Mouse (Mus musculus) embryo, embryonic 10.5 days (tissue): ENCODE results near the gene Zfp628.

Experiments used
- DNase-seq: peaks from one replicate; pipeline ENCODE4 v3.0.0-alpha.2; 2015; ENCODE audit warnings: low spot score

Zfp628 gene

GRCm38 (mm10) chr7:4918681-4919080, 3.7 kb downstream of the Zfp628 start:
- DNase-seq: no peak

- DNase-seq: no peak
These were observed 4.1 kb downstream of the Zfp628 start for GRCm38 (mm10) chr7:4919096-4919495.

DNA sequence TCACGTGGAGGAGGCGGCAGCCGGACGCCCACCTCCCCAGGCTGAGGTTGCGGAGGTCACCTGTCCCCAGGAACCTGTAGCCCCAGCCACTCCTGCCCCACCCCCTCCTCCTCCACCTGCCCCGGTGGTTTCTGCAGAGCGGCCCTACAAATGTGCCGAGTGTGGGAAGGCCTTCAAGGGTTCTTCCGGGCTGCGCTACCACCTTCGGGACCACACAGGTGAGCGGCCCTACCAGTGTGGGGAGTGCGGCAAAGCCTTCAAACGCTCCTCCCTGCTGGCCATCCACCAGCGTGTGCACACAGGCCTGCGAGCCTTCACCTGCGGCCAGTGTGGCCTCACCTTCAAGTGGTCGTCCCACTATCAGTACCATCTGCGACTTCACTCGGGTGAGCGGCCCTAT, 5.0 kb downstream of the Zfp628 start:
- DNase-seq: no peak

DNA sequence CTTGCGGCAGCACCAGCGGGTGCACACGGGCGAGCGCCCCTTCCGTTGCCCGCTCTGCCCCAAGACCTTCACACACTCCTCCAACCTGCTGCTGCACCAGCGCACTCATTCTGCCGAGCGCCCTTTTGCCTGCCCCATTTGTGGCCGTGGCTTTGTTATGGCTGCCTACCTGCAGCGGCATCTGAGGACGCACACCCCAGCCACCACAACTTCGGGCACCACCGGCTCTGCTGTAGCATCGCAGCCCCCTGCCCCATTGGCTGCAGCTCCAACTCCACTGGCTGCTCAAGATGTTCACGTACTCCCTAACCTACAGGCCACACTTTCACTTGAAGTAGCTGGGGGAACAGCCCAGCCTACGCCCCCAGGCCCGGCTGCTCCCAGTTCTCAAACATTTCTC, 5.5 kb downstream of the Zfp628 start:
- DNase-seq: no peak

DNA sequence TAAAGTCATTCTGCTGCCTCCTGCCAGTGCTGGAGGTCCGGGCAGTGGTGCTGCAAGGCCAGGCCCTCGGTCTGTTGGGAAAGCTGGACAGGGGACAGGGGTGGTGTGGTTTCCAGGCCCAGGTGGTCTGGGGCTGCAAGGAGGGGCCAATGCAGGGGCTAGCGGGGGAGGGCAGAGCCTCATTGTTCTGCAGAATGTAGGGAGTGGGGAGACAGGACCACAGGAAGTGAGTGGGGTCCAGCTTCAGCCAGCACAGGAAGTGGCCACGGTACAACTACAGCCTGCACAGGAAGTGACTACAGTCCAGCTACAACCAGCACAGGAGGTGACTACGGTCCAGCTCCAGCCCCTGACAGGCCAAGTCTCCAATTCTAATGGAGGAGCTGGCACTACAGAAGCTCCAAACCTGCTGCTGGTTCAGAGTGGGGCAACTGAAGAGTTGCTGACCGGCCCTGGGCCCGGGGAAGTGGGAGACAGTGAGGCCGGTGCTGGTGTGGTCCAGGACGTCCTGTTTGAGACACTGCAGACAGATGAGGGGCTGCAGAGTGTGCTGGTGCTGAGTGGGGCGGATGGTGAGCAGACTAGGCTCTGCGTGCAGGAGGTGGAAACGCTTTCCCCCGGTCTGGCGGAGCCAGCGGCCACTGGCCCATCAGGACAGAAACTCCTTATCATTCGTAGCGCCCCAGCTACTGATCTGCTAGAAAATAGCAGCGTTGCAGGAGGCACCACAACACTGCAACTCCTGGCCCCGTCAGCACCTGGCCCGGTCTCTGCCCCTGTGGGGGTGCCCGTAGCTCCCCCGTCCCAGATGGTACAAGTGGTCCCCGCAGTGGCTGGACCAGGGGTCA, 6.2 kb downstream of the Zfp628 start:
- DNase-seq: no peak

GRCm38 (mm10) chr7:4921824-4922482, 6.9 kb downstream of the Zfp628 start, which contains the start of gene Nat14:
Gene Nat14 (plus strand): TSS chr7:4922028.
- no peak for DNase-seq

- DNase-seq: peak; percentile 92
These were observed 7.5 kb downstream of the Zfp628 start for GRCm38 (mm10) chr7:4922508-4922907.

DNA sequence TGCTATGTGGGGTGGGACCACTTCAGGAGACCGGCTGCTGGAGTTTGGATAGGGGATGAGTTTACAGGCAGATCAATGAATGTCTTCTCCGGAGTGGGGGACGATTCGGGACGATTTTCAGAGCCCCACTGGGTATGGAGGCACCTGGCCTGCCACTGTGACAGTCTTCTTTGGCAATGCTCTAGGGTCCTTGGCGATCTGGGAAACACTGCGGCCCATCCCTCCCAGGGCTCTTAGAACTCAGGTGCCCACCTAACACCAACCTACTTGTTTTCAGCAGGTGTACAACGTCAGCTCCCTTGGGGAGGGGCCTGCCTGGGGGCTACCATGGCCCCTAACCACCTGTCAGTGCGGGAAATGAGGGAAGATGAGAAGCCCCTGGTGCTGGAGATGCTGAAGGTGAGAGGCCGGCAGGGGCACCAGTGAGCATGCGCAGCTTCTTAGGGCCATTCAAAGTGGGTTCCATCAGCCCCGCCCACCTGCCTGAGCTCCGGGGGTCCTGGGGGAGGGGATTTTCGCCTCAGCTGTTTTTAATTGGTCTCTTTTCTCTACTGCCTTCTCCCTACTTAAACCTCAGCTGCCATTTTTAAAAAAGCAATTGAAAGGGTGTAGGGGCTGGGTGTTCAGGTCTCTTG, 8.0 kb downstream of the Zfp628 start:
- DNase-seq: peak; percentile 92

DNA sequence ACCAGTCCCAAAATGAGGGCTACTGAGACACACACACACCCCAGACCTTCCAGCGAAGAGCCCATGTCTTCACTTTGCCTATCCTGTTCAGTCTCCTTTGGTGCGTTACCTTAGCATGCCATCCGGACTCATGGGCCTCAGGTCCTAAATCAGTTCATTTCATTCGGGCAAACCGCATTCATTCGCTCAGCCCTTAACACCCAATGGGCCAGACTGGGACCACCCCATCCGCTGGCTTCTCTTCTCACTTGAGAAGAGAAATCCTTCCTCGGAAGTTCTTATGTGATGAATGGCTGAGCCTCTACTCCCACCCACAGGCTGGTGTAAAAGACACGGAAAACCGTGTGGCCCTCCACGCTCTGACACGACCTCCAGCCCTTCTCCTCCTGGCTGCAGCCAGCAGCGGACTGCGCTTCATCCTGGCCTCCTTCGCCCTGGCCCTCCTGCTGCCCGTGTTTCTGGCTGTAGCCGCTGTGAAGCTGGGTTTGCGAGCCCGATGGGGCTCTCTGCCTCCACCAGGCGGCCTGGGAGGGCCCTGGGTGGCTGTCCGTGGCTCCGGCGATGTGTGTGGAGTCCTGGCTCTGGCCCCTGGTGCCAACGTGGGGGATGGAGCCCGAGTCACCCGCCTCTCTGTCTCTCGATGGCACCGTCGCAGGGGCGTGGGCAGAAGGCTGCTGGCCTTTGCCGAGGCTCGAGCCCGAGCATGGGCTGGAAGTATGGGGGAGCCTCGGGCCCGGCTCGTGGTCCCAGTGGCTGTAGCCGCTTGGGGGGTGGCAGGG, 8.8 kb downstream of the Zfp628 start:
- DNase-seq: peak; percentile 60

DNA sequence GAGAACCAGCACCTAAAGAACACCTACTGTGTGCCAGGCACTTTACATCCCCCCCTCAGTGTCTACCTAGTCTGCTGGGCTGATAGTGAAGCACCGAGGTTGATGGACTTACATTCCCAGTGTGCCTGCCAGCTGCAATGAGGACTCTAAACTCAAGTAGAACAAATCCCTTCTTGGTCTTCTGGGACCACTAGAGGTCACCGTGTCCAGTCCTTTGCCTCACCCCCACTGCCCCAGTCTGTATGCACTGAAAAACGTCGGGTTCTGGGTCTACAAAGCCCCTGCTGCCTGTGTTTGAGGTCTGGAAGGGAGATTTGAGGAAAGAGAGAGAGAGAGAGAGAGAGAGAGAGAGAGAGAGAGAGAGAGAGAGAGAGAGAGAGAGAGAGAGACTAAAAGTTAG, 9.5 kb downstream of the Zfp628 start:
- peak; percentile 60 for DNase-seq

DNA sequence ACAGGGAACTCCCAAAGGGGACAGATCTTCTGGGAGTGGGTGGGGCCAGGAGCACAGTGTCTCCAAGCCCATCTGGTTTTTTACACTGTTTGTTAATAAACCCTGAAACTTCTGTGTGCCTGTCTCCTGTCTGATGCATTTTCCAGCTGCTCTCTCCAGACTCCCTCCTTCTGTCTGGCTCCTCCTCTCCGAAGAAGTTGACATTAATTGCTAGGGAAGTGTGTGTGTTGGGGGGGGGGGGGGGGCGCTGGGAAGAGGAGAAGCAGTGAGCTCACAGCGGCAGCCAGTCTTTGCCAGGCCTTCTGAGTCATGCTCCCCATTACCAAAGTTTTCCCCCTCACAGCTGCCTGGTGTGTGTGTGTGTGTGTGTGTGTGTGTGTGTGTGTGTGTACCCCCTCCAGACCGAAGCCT, 9.9 kb downstream of the Zfp628 start:
- peak; percentile 70 for DNase-seq

DNA sequence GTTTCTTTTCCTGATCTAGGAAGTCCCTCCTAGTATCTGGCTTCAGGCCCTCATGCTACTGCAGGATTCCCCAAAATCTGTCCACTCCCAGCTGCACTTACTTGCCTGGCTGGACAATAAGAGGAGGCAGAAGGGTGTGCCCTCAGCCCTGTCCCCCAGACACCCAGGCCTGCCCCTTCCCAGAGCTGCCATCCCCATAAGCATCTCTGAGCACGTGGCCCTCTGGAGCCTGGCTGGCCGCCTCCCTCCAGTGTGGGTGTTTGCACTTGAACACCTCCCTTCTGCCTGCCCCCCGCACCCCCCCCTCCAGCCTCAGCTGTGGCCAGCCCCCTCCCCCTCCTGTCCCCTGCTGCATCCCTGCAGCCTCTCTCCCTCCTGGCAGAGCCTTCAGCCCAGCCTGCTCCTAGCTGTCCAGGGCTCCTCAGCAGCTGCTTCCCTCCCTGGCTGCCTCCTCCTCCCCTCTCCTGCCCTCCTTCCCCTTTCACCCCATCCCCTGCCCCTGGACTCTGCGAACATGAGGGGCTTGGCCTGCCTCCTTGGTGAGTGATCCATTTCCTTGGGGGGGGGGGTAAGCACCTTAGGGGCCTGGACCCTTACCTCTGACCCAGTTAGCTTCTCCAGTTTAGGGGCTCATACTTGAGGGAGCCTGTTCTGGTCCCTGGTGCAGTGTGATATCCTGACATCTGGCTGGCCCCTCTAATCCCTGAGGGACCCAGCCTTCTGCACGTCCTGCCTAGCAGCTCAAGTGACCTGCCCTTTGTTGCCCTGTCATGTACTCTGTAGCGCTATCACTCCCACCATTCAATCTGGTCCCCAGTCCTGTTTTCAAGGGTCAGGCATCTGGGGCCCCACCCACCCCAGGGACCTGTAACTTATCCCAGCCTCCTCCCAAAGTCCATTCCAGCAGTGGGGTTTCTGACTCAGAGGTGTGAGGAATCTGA, 10.7 kb downstream of the Zfp628 start, which contains the start of gene Ssc5d:
Ssc5d (plus strand) TSS at position 345 of the 941 bp plus-strand sequence.
- peak; percentile 64 for DNase-seq

GRCm38 (mm10) chr7:4926849-4927248, 11.8 kb downstream of the Zfp628 start:
- no peak for DNase-seq

DNA sequence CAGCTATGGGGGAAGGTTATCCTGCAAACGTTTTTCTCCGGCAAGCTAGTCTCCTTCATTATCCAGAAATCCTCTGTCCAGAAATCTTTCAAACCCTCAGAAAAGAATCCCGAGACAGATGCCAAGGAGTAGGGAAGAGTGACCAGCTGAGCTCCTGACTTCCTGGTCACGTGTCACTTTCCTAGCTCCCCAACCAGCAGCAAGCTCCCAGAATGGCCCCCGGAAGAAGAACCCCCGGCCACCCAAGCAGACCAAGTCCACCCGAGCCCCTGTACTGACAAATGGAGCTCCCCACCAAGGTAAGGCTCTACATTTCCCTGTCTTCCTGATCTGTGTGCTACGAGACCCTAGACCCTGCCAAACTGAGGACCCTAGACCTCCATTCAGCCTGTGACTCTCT, 12.7 kb downstream of the Zfp628 start:
- DNase-seq: no peak

GRCm38 (mm10) chr7:4928323-4928722, 13.3 kb downstream of the Zfp628 start:
- DNase-seq: no peak

GRCm38 (mm10) chr7:4933103-4933502, 18.1 kb downstream of the Zfp628 start:
- DNase-seq: no peak

GRCm38 (mm10) chr7:4934160-4934914, 19.3 kb downstream of the Zfp628 start:
- DNase-seq: no peak

DNA sequence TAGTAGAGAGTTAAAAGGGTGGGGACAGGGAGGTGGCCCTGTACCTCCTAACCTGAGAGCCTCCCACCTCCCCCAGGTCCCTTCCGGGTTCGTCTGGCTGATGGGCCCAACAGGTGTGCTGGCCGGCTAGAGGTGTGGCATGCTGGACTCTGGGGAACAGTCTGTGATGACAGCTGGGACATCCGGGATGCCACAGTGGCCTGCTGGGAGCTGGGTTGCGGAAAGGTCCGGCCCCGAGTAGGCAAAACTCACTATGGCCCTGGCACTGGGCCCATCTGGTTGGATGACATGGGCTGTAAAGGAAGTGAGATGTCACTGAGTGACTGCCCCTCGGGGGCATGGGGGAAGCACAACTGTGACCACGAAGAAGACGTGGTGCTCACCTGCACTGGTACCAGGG, 21.8 kb downstream of the Zfp628 start:
- DNase-seq: no peak

DNA sequence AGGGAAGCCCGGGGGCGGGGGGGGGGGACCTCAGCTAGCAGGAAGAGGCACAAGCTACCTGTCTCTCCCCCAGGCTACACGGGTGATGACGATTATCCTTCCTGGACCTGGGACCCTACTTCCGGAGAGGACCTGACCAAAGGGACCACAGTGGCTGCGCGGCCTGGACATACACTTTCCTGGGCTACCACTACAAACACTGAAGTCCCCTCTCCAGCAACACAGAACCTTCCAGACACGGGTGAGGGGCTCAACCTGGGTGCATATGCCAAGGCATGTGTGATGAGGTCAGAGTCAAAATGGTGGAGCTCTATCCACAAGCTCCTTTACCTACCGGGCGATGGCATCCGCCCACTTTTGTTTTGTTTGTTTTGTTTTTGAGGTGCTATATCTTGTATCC, 22.4 kb downstream of the Zfp628 start:
- DNase-seq: no peak

DNA sequence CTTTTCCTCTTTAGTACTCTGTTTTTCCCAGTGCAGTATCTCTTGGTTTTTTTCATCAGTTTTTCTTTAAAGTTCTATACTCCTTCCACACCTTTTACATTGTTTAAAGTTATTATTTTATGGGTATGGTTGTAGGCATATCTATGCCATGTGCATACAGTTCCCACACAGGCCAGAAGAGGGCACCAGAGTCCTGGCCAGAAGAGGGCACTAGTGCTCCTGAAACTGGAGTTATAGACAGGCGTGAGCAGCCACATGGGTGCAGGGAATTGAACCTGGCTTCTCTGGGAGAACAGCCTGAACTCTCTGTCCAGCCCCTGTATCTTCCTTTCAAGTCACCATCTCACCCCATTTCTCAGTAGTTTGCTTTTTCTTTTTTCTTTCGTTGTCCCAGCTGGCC, 23.4 kb downstream of the Zfp628 start:
- peak; percentile 81 for DNase-seq
